Mouse (Mus musculus): ENCODE data around the gene Vinac1.

The Vinac1 gene

DNA sequence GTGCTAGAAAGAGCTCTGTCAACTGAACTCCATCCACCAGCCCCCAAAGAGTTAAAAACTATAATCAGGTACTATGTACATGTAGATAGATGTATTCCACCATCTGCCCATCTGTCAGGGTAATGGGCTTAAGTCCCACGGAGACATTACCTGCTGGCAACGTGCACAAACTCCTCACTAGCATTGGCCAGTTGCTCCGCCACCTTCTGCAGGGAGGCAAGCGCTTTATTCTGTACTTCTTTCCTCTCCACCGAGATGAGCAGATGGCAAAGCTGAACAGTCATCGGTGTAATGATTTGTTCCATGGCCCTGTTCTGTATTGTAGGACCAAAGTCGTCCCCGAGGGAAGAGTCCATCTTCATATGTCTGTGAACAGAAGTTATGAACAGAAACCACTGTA is at the start of gene Vinac1:
Gene Vinac1, minus strand, starts transcription at position 362 of the 400 bp plus-strand sequence.
- in situ Hi-C loops (cut with MboI, MseI) = loop anchor here in 1 of 2 experiments (10.0 kb wide), 1 partner anchor 323 kb away; no protein-coding TSS in a partner anchor

DNA sequence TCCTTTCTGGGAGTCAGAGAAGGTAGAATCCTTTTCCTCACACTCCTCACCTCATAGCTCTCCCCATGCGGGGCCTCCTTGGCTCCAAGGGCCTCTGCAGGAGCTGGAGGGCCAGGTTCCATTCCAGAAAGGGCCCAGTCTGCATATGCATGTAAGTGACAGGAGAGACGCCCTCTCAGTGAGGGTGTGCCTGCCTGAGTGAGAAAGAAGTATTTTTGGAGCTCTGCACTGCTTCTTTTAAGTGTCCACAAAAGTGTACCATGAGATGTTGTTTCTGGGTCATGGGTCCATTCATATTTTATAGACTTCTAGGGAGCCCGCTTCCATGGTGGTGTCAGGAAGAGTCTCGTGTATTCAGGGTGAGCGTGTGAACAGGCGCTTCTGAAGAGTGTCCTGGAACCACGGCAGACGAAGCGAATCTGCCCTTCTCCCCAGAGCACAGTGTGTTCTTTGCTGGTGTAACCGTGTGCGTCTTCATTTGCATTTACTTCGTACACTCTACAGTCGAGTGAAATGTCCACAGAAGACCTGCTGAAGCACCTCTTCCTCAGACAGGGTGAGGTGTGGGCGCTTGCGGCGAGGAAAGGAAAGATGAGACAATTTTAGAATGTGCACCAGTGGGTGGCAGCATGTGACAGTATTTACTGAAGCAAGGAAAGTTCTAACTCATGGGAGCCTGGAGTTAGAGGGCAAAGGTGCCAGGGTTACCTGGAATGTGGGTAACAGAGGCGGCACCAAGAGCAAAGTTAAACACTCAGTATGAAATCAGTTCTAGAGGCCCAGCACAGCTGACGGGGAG is 46.2 kb upstream of the Vinac1 start:
- in situ Hi-C loops (cut with MboI, MseI) = no loop called here

DNA sequence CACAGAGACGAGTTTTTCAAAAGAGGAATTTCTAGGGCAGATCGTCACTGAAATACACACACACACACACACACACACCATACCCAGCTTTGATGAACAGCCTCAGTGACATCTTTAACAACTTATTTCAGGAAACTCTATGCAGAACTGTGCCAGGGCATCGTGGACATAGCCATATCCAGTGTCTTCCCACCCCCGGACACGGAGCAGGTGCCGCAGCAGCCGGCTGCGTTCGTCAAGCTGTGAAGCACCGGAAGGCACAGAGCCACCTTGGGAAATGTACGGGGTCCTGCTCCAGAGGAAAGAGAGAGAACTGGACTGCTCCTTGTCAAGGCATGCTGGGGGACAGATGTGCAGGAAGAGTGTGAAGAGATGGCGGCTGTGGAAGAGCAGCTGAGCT is 44.8 kb upstream of the Vinac1 start:
- in situ Hi-C loops (cut with MboI, MseI) = no loop called here

DNA sequence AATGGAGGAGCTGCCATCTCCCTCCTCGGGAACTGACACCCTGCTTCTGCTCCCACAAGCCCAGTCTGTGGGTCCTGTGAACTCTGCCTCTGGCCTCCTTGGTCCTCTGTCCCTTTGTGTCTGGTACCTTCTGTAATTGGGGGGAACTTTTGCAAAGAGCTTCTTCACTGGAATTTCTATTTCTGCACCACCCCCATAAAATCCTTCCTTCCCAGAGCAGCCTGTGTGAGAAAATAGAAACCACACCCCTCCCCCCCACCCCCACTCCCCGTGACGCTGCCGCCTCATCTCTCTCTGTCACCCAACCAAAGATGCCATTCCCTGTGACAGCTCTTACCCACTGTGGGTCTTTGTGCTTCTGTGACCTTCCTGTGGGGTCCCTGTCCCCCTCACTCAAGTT is 42.4 kb upstream of the Vinac1 start:
- in situ Hi-C loops (cut with MboI, MseI) = no loop called here

DNA sequence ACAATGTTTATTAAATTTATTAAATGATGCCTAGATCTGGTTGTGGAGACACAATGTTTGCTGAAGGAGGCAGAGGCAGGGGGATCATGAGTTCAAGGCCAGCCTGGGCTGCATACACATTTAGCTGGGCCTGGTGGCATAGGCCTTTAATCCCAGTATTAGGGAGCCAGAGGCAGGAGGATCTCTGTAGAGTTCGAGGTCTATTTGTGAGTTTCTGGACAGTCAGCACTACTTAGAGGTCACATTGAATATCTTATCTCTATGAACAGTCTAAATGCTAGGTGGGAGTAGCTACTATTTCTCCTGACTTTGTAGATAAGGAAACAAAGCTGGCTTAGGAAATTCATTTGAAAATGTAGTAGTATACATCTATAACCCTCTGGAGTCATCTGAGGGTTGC is 39.5 kb upstream of the Vinac1 start:
- in situ Hi-C loops (cut with MboI, MseI) = loop anchor here in 1 of 2 experiments (10.0 kb wide), 1 partner anchor 1317 kb away; the partner anchor contains the start of genes 1700020A23Rik, Gm28372 and Tmem239

DNA sequence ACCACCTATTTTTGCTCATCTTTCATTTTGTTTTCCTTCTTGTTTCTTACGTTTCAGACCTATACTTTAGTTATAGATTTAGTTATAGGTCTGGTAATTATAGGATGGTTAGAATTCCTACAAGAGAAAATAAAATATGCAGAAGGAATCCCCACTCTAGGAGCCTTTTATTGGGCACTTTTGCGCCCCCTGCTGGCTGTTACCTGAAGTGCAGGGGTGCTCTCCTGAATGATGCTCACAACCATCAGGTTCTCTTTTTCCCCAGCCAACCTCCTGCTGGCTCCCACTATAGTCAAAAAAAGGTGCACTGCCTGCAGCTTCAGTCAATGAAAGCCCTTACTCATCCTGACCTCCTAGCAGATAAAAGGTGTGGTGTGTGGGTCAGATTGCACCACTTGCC is 37.0 kb upstream of the Vinac1 start:
- in situ Hi-C loops (cut with MboI, MseI) = loop anchor here in 1 of 2 experiments (10.0 kb wide), 1 partner anchor 1320 kb away; the partner anchor contains the start of genes 1700020A23Rik, Gm28372 and Tmem239

DNA sequence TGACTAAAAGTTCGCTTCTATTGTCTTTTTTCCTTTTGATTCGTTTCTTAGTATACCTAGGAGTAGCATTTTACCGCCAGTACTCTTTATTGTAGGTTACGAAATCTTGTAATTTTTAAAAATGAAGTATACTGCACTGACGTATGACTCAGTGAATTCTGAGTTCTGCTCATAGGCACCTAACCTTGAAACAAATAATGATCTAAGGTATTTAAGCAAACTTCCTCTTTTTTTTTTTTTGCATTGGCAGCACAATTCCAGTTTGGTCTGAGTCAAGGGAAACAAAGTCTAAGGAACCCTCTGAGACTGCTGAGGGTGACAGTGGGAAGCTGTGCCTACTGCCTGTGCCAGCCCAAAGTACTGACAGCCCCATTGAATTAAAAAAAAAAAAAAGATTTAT is 35.5 kb upstream of the Vinac1 start:
- in situ Hi-C loops (cut with MboI, MseI) = loop anchor here in 1 of 2 experiments (10.0 kb wide), 1 partner anchor 1321 kb away; the partner anchor contains the start of genes 1700020A23Rik, Gm28372 and Tmem239

DNA sequence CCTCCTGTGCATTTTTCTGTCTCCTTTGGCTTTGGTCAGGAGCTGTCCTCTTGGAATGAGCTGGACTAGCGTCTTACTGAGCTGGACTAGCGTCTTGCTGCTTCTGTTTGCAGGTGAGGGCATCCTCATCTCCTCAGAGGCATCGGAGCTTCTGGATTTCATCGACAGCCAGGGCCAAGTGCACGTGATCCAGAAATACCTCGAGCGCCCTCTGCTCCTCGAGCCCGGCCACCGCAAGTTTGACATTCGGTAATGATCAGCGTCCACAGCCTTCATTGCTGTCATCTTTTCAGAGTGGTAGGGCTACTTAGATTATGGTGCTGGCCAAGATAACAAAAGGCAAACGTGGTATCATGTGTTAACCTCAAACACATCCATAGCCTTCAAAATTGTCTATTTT is 33.1 kb upstream of the Vinac1 start:
- in situ Hi-C loops (cut with MboI, MseI) = loop anchor here in 1 of 2 experiments (10.0 kb wide), 1 partner anchor 1324 kb away; the partner anchor contains the start of genes 1700020A23Rik, Gm28372 and Tmem239

GRCm38 (mm10) chr2:129079194-129079593 is 31.2 kb upstream of the Vinac1 start:
- in situ Hi-C loops (cut with MboI, MseI) = no loop called here

GRCm38 (mm10) chr2:129078313-129078712 is 30.3 kb upstream of the Vinac1 start:
- in situ Hi-C loops (cut with MboI, MseI) = no loop called here

DNA sequence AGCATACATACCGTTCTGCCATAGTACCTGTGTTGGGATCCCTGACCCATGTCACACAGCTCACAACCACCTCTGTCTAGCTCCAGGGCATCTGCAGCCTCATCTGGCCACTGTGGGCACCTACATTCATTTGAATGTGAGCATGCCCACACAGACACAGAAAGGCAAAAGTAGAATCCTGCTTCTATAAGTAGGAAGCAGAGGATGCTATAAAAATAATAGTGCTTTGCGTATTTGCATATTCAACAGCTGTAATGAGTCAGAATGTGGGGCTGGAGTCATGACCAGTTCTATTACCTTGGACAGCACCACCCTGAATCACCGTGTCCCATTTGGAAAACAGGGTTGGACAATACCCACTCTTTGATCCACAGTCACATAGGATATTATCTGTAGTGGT is 22.3 kb upstream of the Vinac1 start:
- in situ Hi-C loops (cut with MboI, MseI) = loop anchor here in 1 of 2 experiments (5.0 to 25.0 kb wide), 2 partner anchors 88 to 183 kb away; no protein-coding TSS in a partner anchor

DNA sequence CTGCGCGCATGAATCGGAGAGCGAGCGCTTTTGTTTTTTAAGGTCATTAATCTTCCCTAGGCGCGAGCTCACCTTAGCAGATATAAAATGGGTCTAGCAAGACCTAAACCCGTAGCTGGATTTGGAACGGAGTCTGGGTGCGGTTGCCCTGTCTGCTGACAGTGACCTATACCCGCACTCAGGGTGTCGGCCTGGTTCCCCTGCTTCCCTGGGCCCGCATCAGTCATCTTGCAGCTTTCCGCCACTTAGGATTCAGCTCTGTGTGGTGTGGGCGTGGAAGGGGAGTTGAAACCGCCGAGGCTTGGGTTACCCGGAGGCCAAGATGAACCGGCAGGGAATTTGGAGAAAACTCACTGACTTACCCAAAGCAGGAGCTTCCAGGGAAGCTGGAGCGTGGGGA is 18.4 kb upstream of the Vinac1 start:
- in situ Hi-C loops (cut with MboI, MseI) = loop anchor here in 1 of 2 experiments (25.0 kb wide), 1 partner anchor 179 kb away; no protein-coding TSS in a partner anchor

DNA sequence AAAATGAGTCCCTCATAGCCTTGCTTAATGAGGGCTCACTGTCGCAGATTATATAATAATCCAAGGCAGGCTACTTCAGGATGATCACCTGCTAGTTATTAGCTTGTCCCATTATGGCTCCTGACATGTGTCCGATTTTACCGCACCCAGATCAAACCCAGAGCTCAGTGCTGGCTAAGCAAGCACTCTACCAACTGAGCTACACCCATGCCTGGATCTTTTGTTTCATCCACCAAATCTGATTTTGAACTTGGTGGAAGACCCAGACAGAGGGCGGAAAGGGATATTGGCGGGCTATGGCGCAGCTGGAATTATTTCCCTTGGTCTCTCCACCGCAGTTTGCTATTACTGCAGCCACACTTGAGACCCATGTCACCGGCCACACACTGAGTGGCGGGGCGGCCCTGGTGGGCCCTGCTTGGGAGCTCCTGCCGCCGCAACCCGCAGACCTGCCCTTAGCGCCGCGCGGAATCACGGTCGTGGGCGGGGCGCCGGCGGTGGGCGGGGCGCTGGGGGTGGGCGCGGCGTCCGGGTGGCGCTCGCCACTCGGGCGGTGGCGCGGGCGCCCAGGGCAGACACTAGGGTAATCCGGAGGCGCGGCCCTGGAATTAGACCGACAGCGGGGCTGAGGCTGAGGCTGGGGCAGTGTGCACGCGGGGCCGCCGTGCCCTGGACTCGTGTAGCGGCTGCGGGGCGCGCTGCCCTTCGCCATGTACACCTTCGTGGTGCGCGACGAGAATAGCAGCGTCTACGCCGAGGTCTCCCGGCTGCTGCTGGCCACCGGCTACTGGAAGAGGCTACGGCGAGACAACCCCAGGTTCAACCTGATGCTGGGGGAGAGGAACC is 17.7 kb upstream of the Vinac1 start, which contains the start of gene Ttl:
Gene Ttl, plus strand, starts transcription at position 506 of the 846 bp plus-strand sequence.
- in situ Hi-C loops (cut with MboI, MseI) = loop anchor here in 1 of 2 experiments (25.0 kb wide), 1 partner anchor 178 kb away; no protein-coding TSS in a partner anchor

- in situ Hi-C loops (cut with MboI, MseI) = loop anchor here in 1 of 2 experiments (25.0 kb wide), 1 partner anchor 174 kb away; no protein-coding TSS in a partner anchor
Observed at GRCm38 (mm10) chr2:129061456-129062059, 13.6 kb upstream of the Vinac1 start.

GRCm38 (mm10) chr2:129057920-129058361 is 10.0 kb upstream of the Vinac1 start:
- in situ Hi-C loops (cut with MboI, MseI) = loop anchor here (5.0 to 25.0 kb wide), 2 partner anchors 111 to 171 kb away; no protein-coding TSS in a partner anchor

GRCm38 (mm10) chr2:129057256-129057655 is 9.3 kb upstream of the Vinac1 start:
- in situ Hi-C loops (cut with MboI, MseI) = loop anchor here (5.0 to 25.0 kb wide), 2 partner anchors 110 to 170 kb away; no protein-coding TSS in a partner anchor

GRCm38 (mm10) chr2:129056597-129056996 is 8.6 kb upstream of the Vinac1 start:
- in situ Hi-C loops (cut with MboI, MseI) = loop anchor here (5.0 to 25.0 kb wide), 2 partner anchors 109 to 169 kb away; no protein-coding TSS in a partner anchor

DNA sequence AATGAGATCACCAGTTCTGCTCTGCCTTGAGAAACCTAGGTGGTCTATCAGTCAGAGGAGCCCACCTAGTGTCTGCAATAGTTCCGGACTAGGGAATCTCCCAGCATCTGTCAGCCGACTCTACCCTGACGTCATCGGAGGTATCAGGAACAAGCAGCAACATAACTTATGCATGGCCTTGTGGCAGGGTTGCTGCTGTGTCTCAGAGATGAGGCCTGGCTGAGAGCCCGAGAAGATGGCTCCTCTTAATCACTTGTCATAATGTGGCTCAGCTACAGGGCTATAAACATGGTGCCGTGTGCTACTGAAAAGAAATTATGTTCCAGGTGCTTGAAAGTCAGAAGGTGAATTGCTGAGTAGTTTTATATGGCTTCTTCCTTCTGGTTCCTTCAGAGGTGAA is 7.8 kb upstream of the Vinac1 start:
- in situ Hi-C loops (cut with MboI, MseI) = loop anchor here (5.0 to 25.0 kb wide), 2 partner anchors 108 to 168 kb away; no protein-coding TSS in a partner anchor

DNA sequence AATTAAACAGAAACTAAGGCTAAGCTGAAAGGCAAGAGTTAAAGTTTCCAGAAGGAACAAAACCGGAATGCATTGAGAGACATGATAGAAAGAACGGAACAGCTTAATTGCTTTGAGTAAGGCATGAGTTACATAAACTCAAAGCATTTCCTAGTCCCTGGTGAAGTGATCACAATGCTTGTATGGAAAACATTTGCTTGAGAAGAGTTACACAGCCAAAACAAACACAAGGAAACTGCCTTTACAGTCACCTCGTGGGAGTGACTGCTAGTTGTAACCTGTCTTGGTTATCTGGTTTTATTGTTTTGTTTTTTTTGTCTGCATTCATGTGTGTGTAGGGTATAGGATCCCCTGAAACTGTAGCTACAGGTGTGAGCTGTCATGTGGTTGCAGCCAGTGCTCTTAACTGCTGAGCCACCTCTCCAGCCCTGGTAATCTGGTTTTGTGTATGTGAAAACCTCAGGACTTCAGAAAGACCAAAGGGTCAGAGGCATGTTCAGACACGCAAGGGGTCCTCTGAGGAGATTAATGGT is 4.5 kb upstream of the Vinac1 start:
- in situ Hi-C loops (cut with MboI, MseI) = loop anchor here in 1 of 2 experiments (25.0 kb wide), 1 partner anchor 165 kb away; no protein-coding TSS in a partner anchor

DNA sequence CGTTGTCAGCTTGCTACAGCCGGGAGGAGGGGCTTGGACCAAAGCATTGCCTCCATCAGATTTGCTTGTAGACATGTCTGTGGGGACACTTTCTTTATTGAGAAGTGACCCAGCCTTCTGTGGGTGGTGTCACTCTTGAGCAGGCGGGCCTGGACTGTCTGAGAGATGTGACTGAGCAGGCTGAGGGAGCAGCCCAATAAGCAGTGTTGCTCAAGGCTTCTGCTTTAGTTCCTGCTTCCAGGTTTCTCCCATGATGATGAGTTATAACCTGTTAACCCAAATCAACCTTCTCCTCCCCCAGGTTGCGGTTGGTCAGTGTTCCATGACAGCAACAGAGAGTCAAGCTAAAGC is 1.2 kb downstream of the Vinac1 start:
- in situ Hi-C loops (cut with MboI, MseI) = loop anchor here in 1 of 2 experiments (10.0 kb wide), 1 partner anchor 322 kb away; no protein-coding TSS in a partner anchor

Data from T-helper 17 cell (primary cell).